Mouse (Mus musculus) spleen, postnatal 10 days (tissue): ENCODE measurements around the gene C3.
A peak's percentile ranks its signal among the peaks of the same experiment; 100 is the strongest.

ENCODE experiments used
- DNase-seq, 2 experiments: peaks; one replicate each; pipeline ENCODE4 v3.0.0; 2021 to 2022; ENCODE audit warnings: low spot score in 2 of 2

C3 gene

GRCm38 (mm10) chr17:57249186-57250181, 21.5 kb upstream of the C3 start, which contains the start of gene Trip10:
Gene Trip10, plus strand, starts transcription at chr17:57249455.
- peak; percentile 92 to 97 for DNase-seq

- DNase-seq = peak; percentile 19 to 36
Measured at GRCm38 (mm10) chr17:57248771-57249170, 20.8 kb upstream of the C3 start.

GRCm38 (mm10) chr17:57248201-57248699, 20.3 kb upstream of the C3 start, which contains the start of gene Gpr108:
Gene Gpr108, minus strand, starts transcription at chr17:57248446.
- DNase-seq = peak; percentile 74 to 88

- peak; percentile 78 to 85 for DNase-seq
Measured at GRCm38 (mm10) chr17:57247393-57248200, 19.7 kb upstream of the C3 start.

- DNase-seq = peak; percentile 22 to 23
Measured at GRCm38 (mm10) chr17:57246663-57247392, 18.9 kb upstream of the C3 start.

- DNase-seq = no peak
Measured at GRCm38 (mm10) chr17:57245311-57245929, 17.5 kb upstream of the C3 start.

- no peak for DNase-seq
Measured at GRCm38 (mm10) chr17:57243650-57244370, 15.9 kb upstream of the C3 start.

GRCm38 (mm10) chr17:57237181-57237580, 9.2 kb upstream of the C3 start:
- no peak for DNase-seq

GRCm38 (mm10) chr17:57235803-57236202, 7.9 kb upstream of the C3 start:
- no peak for DNase-seq

- no peak for DNase-seq
Measured at GRCm38 (mm10) chr17:57234254-57234928, 6.5 kb upstream of the C3 start.

GRCm38 (mm10) chr17:57233038-57233437, 5.1 kb upstream of the C3 start:
- no peak for DNase-seq

GRCm38 (mm10) chr17:57232200-57232599, 4.3 kb upstream of the C3 start:
- no peak for DNase-seq

- DNase-seq = no peak
Measured at GRCm38 (mm10) chr17:57231321-57231771, 3.4 kb upstream of the C3 start.

- no peak for DNase-seq
Measured at GRCm38 (mm10) chr17:57230728-57231125, 2.8 kb upstream of the C3 start.

- DNase-seq = no peak
Measured at GRCm38 (mm10) chr17:57229851-57230727, 2.2 kb upstream of the C3 start.

GRCm38 (mm10) chr17:57228873-57229272, 937 bp upstream of the C3 start:
- DNase-seq = no peak

GRCm38 (mm10) chr17:57227468-57227867, 468 bp downstream of the C3 start:
- no peak for DNase-seq

GRCm38 (mm10) chr17:57223313-57223712, 4.6 kb downstream of the C3 start:
- DNase-seq = peak in 1 of 2 experiments; percentile 11

GRCm38 (mm10) chr17:57221911-57222310, 6.0 kb downstream of the C3 start:
- peak in 1 of 2 experiments; percentile 6 for DNase-seq
